Mouse (Mus musculus): ENCODE measurements around the gene Atg2b. TPM values are rescaled to one million over a fixed set of nuclear protein-coding genes. Genes with fewer than 3 reads are reported as not detected.
A peak's percentile ranks its signal among the peaks of the same experiment; 100 is the strongest.

Atg2b gene
- total RNA-seq, 2 experiments from 2014 or later = 26.2 to 29.8 TPM

DNA sequence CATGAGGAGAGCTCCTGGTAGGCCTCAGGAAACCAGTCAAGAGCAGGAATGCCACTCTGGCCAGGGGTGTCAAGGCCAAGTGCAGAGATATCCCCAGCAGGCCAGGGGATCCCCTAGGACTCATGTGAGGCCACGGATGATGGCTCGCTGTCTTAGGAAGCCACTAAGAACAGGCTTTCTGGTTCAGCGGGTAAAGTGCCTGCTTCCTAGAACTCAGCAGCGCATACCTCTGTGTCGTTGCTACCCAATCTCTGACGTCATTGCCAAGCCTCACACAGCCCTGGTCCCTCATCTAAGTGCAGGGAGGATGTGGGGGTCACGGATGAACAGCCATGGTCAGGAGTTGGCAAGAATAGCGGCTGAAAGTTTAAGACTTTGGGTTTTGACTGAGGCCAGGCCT is 87.9 kb downstream of the Atg2b start:
- no peak for DNase-seq

DNA sequence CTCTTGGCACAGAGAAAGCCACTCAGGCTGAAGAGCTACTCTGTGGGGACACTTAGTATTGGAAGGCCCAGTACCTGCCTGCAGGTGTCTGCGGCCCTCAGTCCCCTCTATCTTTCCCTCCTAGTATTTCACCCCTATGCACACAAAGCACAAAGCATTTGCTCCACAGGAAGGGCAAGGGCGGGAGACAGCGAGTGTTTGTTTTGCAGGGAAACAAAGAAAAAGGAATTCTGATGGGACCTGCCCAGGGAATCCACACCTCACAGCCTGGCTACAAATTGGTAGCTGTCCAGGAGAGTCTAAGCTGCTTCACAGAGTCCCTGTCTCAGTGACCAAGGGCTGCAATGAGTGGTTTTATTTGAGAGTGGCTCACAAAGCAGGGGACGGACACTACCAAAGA is 91.5 kb downstream of the Atg2b start:
- DNase-seq = no peak

DNA sequence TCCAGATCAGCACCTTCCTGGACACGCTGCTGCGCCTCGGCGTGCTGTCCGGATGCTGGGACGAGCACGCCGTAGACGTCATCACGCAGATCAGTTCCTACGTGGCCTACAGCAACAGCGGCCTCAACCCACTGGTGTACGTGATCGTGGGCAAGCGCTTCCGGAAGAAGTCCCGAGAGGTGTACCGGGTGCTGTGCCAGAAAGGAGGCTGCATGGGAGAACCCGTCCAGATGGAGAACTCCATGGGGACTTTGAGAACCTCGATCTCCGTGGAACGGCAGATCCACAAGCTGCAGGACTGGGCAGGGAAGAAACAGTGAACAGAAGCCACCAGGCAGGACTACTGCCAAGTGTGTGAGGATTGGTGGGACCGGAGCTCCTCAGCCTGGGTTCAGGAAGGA is 92.7 kb downstream of the Atg2b start:
- DNase-seq = no peak

DNA sequence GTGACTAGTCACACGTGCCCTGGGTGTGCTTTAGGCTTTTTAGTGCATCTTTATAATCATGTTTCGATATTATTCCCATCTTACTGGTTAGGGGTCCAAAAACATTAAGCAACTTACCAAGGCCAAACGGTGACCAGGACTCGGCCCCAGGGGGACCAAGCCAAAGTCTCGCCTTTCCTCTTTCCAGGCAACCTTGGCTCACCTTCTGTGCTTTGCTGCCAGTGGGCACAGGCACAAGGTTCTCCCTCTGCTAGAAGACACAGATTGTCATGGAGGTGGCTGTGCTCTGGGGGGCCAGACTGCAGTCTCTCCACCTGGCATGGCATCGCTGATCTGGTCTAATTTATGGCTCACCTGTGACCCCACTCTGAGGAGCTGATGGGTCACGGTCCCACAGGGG is 94.2 kb downstream of the Atg2b start:
- DNase-seq = peak in 1 of 2 experiments; percentile 23

DNA sequence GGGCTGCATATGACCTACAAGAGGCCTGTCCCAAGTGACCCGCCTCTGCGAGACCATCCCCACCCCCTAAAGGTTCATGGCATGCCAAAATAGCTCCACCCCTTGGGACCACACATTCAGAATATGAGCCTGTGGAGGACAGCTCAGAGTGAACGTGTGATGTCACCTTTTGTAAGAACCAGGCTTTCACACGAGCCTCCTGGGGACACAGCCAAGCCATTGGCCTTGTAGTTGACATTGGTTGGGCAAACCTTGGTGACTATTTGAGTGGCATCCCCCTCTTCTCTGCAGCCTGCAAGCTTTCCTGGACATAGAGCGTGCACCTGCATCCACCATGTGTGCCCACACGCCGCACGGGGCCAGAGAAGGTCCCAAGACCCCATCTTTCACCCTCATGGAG is 97.5 kb downstream of the Atg2b start:
- peak; percentile 44 to 62 for DNase-seq

DNA sequence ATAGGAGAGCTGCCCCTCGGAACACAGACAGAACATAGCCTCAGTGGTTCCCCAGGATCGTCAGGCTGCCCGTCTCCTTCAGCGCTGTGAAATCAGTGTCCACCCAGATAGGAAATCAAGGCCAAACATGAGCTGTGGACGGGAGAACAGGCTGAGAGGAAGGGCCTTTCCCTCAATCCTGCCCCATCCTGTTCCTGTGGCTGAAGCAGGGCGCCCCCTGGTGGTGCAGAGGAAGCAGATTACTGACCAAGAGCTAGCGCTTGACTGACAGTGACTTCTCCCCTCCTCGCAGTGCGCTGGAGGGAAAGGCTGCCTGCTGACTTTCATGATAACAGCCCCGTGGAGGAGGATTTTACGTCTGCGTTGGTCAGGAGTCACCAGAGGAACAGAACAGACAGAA is 100.2 kb downstream of the Atg2b start:
- DNase-seq = peak; percentile 87 to 92

DNA sequence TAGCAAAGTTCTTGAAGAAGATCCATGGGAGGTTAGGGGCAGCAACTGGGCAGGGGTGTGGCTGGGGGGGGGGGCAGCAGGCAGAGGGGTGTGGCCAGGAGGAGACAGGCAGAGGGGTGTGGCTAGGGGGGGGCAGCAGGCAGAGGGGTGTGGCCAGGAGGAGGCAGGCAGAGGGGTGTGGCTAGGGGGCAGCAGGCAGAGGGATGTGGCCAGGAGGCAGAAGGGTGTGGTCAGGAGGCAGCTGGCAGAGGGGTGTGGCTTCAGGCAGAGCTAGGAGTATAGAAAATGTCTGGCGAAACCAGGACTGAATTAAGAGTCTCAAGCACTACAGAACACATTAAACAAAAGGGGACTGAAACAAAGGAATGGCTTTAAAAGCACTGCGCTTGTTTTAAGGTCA is 101.5 kb downstream of the Atg2b start:
- peak in 1 of 2 experiments; percentile 35 for DNase-seq

DNA sequence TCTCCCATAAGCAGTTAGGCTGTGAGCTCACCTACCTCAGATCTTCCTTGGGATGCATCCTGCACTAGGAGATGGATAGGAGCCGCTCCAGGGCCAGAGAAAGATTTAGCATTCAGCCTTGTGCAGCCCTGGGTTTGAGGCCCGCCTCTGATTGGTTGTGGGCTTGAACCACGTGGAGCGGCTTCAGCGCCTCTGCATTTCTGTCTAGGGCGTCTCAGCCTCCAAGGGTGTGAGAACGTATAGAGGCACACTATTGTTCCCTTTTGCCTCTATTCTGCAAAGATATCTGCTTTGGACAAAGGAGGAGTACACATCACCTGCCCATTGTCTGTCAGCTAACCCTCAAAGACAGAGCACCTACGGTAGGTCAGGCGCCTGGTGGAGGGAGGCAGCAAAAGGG is 102.5 kb downstream of the Atg2b start:
- DNase-seq = no peak

DNA sequence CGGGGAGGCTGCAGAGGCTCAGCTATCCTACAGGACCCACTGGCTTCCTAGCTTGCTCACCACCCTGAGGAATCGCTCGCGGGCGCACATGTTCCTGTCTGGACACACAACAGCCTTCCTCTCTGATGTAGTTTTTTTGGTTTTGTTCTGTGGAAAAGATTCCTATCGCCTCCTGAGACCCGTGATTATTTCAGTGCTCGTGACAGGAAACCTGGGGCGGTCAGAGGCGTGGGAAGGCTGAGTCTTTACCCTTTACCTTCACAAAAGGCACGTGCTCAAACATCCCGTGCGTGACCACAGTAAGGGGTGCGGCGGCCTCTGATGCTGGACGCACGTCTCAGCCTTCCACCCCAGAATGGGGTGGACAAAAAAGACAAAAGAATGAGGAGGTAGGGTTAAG is 104.5 kb downstream of the Atg2b start:
- no peak for DNase-seq

DNA sequence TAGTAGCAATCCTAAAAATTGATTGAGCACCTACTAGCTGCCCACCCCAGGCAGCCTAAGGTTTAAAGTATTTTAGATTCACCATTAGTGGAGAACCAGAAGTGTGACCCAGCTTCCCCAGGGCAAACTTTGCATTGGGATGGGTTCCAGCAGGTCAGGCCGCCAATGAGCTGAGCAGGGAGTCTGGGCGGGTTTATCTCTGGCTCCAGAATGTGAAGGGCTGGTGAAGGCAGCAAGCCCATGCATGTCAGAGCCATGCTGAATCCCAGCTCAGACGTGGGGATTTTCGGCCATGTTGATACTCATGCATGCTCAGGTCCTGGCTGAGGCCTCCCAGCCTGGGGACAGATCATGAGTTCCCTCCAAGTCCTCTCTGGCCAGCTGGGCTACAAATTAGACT is 110.7 kb downstream of the Atg2b start:
- no peak for DNase-seq

DNA sequence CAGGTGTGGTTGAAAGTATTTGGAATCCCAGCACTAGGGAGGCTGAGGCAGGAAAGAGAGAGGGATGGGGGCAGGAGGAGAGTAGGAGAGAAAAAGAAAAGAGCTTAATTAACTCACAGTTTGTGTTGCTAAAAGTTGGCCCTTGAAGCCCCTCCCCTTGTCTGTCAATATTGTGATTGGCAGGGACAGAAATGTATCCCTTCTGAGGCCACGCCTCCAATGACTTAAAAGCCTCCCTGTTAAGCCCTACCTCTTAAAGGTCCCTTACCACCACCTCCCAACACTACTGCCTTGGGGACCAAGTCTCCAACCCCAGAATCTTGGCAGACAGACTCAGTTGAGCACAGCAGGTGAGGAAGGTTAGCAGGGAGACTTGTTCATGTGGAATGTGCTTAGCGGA is 112.4 kb downstream of the Atg2b start:
- DNase-seq = no peak

DNA sequence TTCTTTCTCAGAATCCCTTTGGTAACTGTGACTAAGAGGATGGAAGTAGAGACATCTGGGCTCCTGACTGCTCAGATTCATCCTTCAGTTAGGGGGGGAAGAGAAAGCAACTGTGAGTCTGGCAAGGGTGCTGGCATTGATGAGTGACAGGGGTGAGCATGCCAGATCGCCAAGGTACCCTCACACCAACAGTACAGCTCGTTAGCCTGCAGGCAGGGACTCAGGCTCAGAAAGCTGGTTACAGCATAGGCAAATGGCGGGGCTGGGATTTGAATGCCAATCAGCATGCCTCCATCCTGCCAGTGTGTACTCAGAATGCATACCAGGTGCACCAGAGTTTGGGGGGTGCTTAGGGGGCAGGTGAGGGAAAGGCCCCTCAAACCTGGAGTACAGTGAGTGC is 113.1 kb downstream of the Atg2b start:
- no peak for DNase-seq

Other genes with a start within 250 kb of the Atg2b start
- 1 to 10 TPM; 2.6 to 4.3 TPM for gene D430019H16Rik, start 231.4 kb downstream of the Atg2b start, total RNA-seq (2021)
- 10 to 100 TPM; 12.0 to 23.9 TPM for gene Bdkrb2, start 122.0 kb downstream of the Atg2b start, total RNA-seq (2021)
- gene Bdkrb1, start 82.1 kb downstream of the Atg2b start, total RNA-seq (2021) = not detected
- 10 to 100 TPM; 20.6 to 21.7 TPM for gene Gskip, start 382 bp downstream of the Atg2b start, total RNA-seq (2021)
- under 1 TPM; 0.30 to 0.40 TPM for gene Ak7, start 20.8 kb upstream of the Atg2b start, total RNA-seq (2021)
- 100 to 1,000 TPM; 206 to 232 TPM for gene Papola, start 99.5 kb upstream of the Atg2b start, total RNA-seq (2021)

Measured in adrenal gland, postnatal 36 days (tissue).